Mouse (Mus musculus) 3134 (cell line): Measurements from ENCODE around the gene Vps51.
"Not testable (repeated sequence)": the region's sequence is repeated elsewhere in the genome, so short reads cannot be mapped to it uniquely, and the experiment has no call there.

Source experiments
- DNase-seq: peaks from one replicate; pipeline ENCODE4 v3.0.0-alpha.2; 2011; ENCODE audit warnings: low spot score; ENCODE audit not compliant: insufficient read length; ENCODE audit errors: extremely low read depth

The Vps51 gene

GRCm38 (mm10) chr19:6052516-6052915 lies 24.5 kb downstream of the Vps51 start:
- no peak for DNase-seq

- no peak for DNase-seq
These were observed 28.2 kb downstream of the Vps51 start for GRCm38 (mm10) chr19:6048681-6049410.

GRCm38 (mm10) chr19:6047899-6048166 lies 29.2 kb downstream of the Vps51 start:
- DNase-seq = no peak

- no peak for DNase-seq
These were observed 29.7 kb downstream of the Vps51 start for GRCm38 (mm10) chr19:6047154-6047898.

GRCm38 (mm10) chr19:6046294-6047153 lies 30.5 kb downstream of the Vps51 start, which contains the start of gene Syvn1:
Syvn1 (plus strand) TSS chr19:6046576.
- peak; percentile 93 for DNase-seq

- no peak for DNase-seq
These were observed 31.4 kb downstream of the Vps51 start for GRCm38 (mm10) chr19:6045366-6046293.

- DNase-seq = not testable (repeated sequence)
These were observed 32.9 kb downstream of the Vps51 start for GRCm38 (mm10) chr19:6044102-6044501.

GRCm38 (mm10) chr19:6042293-6042692 lies 34.7 kb downstream of the Vps51 start:
- no peak for DNase-seq

GRCm38 (mm10) chr19:6040002-6040401 lies 37.0 kb downstream of the Vps51 start:
- no peak for DNase-seq

GRCm38 (mm10) chr19:6038326-6038725 lies 38.7 kb downstream of the Vps51 start:
- no peak for DNase-seq

GRCm38 (mm10) chr19:6037695-6038094 lies 39.3 kb downstream of the Vps51 start:
- no peak for DNase-seq

GRCm38 (mm10) chr19:6035966-6036585 lies 41.0 kb downstream of the Vps51 start:
- DNase-seq = no peak

- DNase-seq = no peak
These were observed 46.3 kb downstream of the Vps51 start for GRCm38 (mm10) chr19:6030520-6031280.

GRCm38 (mm10) chr19:6029426-6029825 lies 47.6 kb downstream of the Vps51 start:
- no peak for DNase-seq

- peak; percentile 39 for DNase-seq
These were observed 48.0 kb downstream of the Vps51 start for GRCm38 (mm10) chr19:6028991-6029390.

GRCm38 (mm10) chr19:6023930-6024329 lies 53.1 kb downstream of the Vps51 start:
- DNase-seq = no peak

GRCm38 (mm10) chr19:6023059-6023458 lies 54.0 kb downstream of the Vps51 start:
- DNase-seq = no peak

- no peak for DNase-seq
These were observed 56.8 kb downstream of the Vps51 start for GRCm38 (mm10) chr19:6020276-6020675.
